ENCODE assay signal across 18 mouse cellular contexts in genomic region chr1:164809371-164809770, GRCm38 (mm10). TPM values are rescaled to one million over a fixed set of nuclear protein-coding genes. Genes with fewer than 3 reads are reported as not detected.
DNase-seq lines count a peak whose midpoint lies in the region; ATAC-seq and TF ChIP-seq lines count a peak whose summit lies in the region.
"Had no signal": no experiment of that assay in that cellular context is flagged by ENCODE, and none has a peak within 500 bp of the region (broad histone marks: within the 10 kb centered on the region; RNA-seq: fewer than 3 reads in every experiment).

No protein-coding gene starts in this region.

- H3K9ac ChIP-seq in heart, postnatal 0 days (replicated peaks; ENCODE audit: low read depth, low read length) = no peak overlapping the region
- H3K9ac ChIP-seq: hindbrain, embryonic 14.5 days; limb, embryonic 15.5 days; lung, embryonic 15.5 days; midbrain, embryonic 12.5 days; neural tube, embryonic 12.5 days had no signal

- ATAC-seq in heart, postnatal 0 days (ENCODE audit: insufficient read depth, low read depth) = peak; percentile 47
- no peak for ATAC-seq in CD4-positive, CD25-positive, alpha-beta regulatory T cell, adult 4 months

- no peak overlapping the region for H3K27ac ChIP-seq in heart, embryonic 10.5 days
- H3K27ac ChIP-seq in heart, postnatal 0 days (ENCODE audit: low read depth) = no peak overlapping the region
- H3K27ac ChIP-seq: forebrain, embryonic 10.5 days; hindbrain, embryonic 14.5 days; limb, embryonic 15.5 days; lung, embryonic 15.5 days; midbrain, embryonic 12.5 days; neural tube, embryonic 12.5 days; stomach, postnatal 0 days had no signal

- H3K27me3 ChIP-seq in heart, embryonic 10.5 days (ENCODE audit: insufficient read depth, poor library complexity, severe bottlenecking) = no peaks in the 10 kb centered on the region
- H3K27me3 ChIP-seq in heart, postnatal 0 days (ENCODE audit: control insufficient read depth, insufficient read depth, low read length) = no peaks in the 10 kb centered on the region
- H3K27me3 ChIP-seq: limb, embryonic 15.5 days; lung, embryonic 15.5 days; midbrain, embryonic 12.5 days; neural tube, embryonic 12.5 days had no signal

- no peaks in the 10 kb centered on the region for H3K9me3 ChIP-seq in heart, embryonic 10.5 days
- H3K9me3 ChIP-seq in heart, postnatal 0 days (replicated peaks; ENCODE audit: control insufficient read depth, low read length) = no peaks in the 10 kb centered on the region
- H3K9me3 ChIP-seq: forebrain, embryonic 10.5 days; limb, embryonic 15.5 days; lung, embryonic 15.5 days; midbrain, embryonic 12.5 days; neural tube, embryonic 12.5 days had no signal

- no peaks in the 10 kb centered on the region for H3K4me1 ChIP-seq in heart, embryonic 10.5 days
- no peaks in the 10 kb centered on the region for H3K4me1 ChIP-seq in heart, postnatal 0 days (ENCODE audit: control insufficient read depth, insufficient read depth)
- H3K4me1 ChIP-seq: forebrain, embryonic 10.5 days; limb, embryonic 15.5 days; lung, embryonic 15.5 days; neural tube, embryonic 12.5 days had no signal

- 65% methylated on average over 2 of the region's 2 CpGs for WGBS in heart, embryonic 10.5 days
- 58% methylated on average over 2 of the region's 2 CpGs for WGBS in heart, postnatal 0 days

- no peak for TF ChIP-seq EP300 in heart, postnatal 0 days (IDR thresholded peaks at IDR 0.05; ENCODE audit: low read depth)

- DNase-seq in heart, adult 18-20 months = peak; percentile 60 to 81
- no peak for DNase-seq in heart, embryonic 10.5 days (ENCODE audit: low spot score)
- DNase-seq in 3T3-L1 (ENCODE audit: low read depth, low spot score) = peak; percentile 89
- DNase-seq in fibroblast of lung, adult 2 months (ENCODE audit: low read depth) = peak; percentile 77
- DNase-seq in heart, postnatal 0 days (ENCODE audit: low spot score) = peak; percentile 35
- DNase-seq in yolk sac, embryonic 10.5 days (ENCODE audit: low spot score) = no peak
- DNase-seq in cerebellum, postnatal 25 days = no peak
- DNase-seq: cerebellum, adult 2 months; kidney, adult 9 months; spleen, adult 18-20 months had no signal

- H3K36me3 ChIP-seq in heart, embryonic 10.5 days = no peaks in the 10 kb centered on the region
- no peaks in the 10 kb centered on the region for H3K36me3 ChIP-seq in heart, postnatal 0 days (replicated peaks; ENCODE audit: control insufficient read depth, insufficient read depth, low read length)
- H3K36me3 ChIP-seq: forebrain, embryonic 10.5 days; limb, embryonic 15.5 days; lung, embryonic 15.5 days; midbrain, embryonic 12.5 days; neural tube, embryonic 12.5 days had no signal

- no peak for TF ChIP-seq CTCF in heart, postnatal 0 days (IDR thresholded peaks at IDR 0.05; ENCODE audit: low read depth)

- no peak overlapping the region for H3K4me3 ChIP-seq in heart, embryonic 10.5 days
- H3K4me3 ChIP-seq in heart, postnatal 0 days (ENCODE audit: low read depth, low read length) = no peak overlapping the region
- H3K4me3 ChIP-seq: forebrain, embryonic 10.5 days; limb, embryonic 15.5 days; lung, embryonic 15.5 days; midbrain, embryonic 12.5 days; neural tube, embryonic 12.5 days had no signal

- H3K4me2 ChIP-seq in heart, postnatal 0 days (ENCODE audit: low read depth, low read length) = no peak overlapping the region
- H3K4me2 ChIP-seq: hindbrain, embryonic 14.5 days; limb, embryonic 15.5 days; lung, embryonic 15.5 days; midbrain, embryonic 12.5 days; neural tube, embryonic 12.5 days had no signal

RNA-seq across cellular contexts. Expression of gene Dpt, which starts 12.9 kb away (rescaled TPM):
- 10 to 100 TPM; 86.1 to 90.5 TPM for total RNA-seq in heart, adult 18-20 months (2021)
- 0.07 TPM in 1 of 2 replicates, not detected in the other for polyA plus RNA-seq in heart, embryonic 10.5 days (2016; fragmentation: Nextera tagmentation; extraction: Ambion mirVana)
- total RNA-seq in heart, postnatal 0 days (2014; rRNA removed; ENCODE audit: low replicate concordance) = 83.2 and 87.1 TPM in 2 replicates
- polyA plus RNA-seq in heart, postnatal 0 days (2015; fragmentation: Nextera tagmentation; extraction: Ambion mirVana) = 52.5 and 58.1 TPM in 2 replicates
- polyA plus RNA-seq in CD4-positive, CD25-positive, alpha-beta regulatory T cell, adult 4 months (2017; shearing (Covaris generic)) = under 1 TPM; 0.48 to 0.50 TPM
- polyA plus RNA-seq: forebrain, embryonic 10.5 days; midbrain, embryonic 12.5 days had no signal

Comparison
In these comparisons a context has a peak if more than half of its experiments do, and no peak if none do; other contexts are left out.
1. DNase-seq: peak in heart, adult 18-20 months (2 of 2), 3T3-L1 (single experiment), fibroblast of lung, adult 2 months (single experiment) and heart, postnatal 0 days (single experiment); none in heart, embryonic 10.5 days (single experiment), yolk sac, embryonic 10.5 days (single experiment) and cerebellum, postnatal 25 days (0 of 2).
2. RNA of gene Dpt, which starts 12.9 kb away (polyA plus RNA-seq): 52.5 to 58.1 TPM in heart, postnatal 0 days; 0.48 to 0.50 TPM in CD4-positive, CD25-positive, alpha-beta regulatory T cell, adult 4 months and 0.07 TPM in heart, embryonic 10.5 days; every median in the first group is over 10 times any median in the second.